Mouse (Mus musculus): Measurements from ENCODE around the gene Trip11. TPM values are rescaled to one million over a fixed set of nuclear protein-coding genes. Genes with fewer than 3 reads are reported as not detected.

Gene Trip11
- total RNA-seq, 2 experiments from 2014 or later = 22.7 to 24.2 TPM

DNA sequence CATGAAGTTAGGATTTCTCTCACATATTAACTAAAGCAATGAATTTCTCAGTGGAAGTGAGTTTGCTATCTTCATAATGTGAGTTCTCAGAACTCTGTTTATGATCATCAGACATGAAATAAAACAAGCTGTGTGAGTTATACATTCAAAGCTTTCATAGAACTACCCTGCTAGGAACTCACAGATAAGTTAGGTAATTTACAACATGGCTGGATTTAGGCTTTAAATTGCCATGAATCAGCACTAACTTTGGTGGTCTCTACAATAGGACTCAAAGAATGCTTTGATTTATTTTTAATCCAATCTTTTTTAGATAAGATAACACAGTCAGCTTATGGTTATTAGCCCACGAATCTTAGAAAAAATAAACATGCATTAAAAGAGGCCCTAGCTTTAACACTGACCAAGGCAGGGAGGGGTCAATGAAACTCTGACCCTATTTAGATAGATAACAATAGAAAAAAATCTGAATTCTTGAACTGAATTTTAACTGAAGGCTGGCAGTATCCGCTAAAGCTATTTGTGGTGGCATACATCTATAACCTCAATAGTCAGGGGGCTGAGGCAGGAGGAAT, 13.3 kb downstream of the Trip11 start:
- intact Hi-C loops (cut with DNase I) = no loop called here
- no peak for DNase-seq

DNA sequence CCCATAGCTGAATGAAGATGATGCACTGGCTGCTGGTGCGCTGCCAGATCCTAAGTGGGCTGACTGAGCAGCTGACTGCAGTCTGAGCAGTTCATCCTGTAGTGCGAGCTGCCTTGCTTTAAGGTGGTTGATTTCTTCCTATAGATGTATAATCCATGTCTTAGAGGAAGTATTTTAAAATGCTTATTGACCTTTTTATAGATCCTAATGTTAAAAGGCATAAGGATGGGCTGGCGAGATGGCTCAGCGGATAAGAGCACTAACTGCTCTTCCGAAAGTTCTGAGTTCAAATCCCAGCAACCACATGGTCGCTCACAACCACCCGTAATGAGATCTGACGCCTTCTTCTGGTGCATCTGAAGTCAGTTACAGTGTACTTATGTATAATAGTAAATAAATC, 14.1 kb downstream of the Trip11 start:
- intact Hi-C loops (cut with DNase I) = no loop called here

DNA sequence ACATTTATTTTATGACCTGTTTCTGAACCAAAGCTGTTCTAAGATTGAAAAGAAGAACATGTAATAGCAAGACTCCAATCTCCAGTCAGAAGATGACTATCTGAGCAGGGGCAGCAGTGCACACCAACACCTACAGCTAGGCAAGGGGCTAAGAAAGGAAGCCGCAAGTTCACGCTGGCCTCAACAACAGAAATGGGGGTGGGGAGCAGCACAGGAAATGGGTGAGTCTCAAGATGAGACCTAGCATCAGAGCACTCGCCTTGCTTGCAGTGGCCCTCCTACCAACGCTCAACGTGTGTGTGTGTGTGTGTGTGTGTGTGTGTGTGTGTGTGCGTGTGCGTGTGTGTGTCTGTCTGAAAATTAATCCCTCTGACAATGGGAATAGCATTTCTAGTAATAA, 16.0 kb downstream of the Trip11 start:
- DNase-seq = no peak

More for the DNA sequence above, 14.1 kb downstream of the Trip11 start:
- DNase-seq = no peak

DNA sequence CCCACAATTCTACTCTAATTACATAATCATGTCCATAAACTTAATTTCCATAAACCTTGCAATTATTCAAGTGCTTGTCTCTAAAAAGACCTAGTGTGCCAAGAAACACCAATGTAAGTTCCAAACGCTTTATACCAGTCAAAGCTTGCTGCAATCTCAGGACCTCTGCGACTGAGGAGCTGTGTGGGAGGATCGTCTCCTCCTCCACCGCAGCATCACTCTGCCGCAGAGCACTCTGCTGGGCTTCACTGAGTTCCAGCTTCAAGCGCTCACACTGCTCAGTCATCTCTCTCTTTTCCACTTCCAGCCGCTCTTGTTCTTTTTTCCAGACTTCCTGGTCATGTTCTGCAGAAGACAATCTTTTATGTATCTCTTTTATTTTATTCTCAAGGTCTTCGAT, 19.8 kb downstream of the Trip11 start:
- intact Hi-C loops (cut with DNase I) = no loop called here
- DNase-seq = no peak

More for the DNA sequence above, 16.0 kb downstream of the Trip11 start:
- intact Hi-C loops (cut with DNase I) = no loop called here

DNA sequence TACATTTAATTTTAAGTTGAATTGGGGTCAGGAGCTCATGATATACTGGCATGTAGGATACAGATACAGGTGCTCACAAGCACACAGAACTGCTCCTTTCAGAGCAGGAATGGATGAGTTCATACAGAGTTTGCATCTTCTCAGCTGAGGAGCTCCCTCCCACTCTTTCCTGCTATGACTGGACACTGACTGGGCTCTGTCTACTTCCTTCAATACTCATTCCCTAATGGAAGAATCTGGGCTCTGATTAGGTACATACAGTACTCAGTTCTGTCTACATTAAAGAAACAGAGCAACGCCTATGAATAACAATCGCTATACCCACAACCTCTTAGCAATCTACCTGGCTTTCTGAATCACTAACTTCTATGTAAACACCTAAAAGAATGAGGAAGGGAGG, 20.2 kb downstream of the Trip11 start:
- no peak for DNase-seq
- intact Hi-C loops (cut with DNase I) = no loop called here

DNA sequence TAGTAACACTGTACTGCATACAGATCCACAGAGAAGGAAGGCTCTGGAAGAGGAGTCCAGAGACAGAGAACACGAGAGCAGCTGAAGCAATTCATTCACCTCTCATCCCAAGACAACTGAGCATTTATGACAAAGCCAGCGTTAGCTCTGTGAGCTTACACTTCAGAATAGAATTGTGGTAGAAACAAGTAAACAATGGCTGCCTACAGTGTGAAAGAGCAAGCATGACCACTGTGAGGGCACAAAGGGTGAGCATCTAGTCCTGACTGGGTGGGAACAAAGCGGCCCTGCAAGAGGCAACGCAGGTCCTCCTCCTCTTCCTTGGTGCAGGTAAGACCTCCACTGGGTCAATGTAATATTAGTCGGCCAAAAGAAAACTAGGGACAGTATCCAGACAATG, 22.0 kb downstream of the Trip11 start:
- no peak for DNase-seq
- intact Hi-C loops (cut with DNase I) = no loop called here

DNA sequence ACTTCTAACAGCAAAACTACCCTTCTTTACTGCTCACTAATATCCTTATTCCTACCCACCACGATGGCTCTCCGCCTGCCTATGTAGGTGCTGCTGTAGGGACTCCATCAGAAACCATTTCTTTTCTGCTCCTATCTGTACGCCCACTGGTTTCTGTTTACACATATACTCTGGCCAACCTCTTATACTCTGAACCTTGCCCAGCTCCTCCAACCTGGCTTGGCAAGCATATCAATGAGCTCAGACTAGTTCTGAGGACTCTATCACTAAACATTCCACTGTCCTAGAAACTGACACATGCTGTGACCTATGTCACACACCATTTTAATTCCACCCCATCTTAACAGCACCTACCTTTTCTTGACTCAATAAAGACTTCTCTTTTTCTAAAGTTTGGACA, 23.7 kb downstream of the Trip11 start:
- DNase-seq = no peak
- intact Hi-C loops (cut with DNase I) = no loop called here

DNA sequence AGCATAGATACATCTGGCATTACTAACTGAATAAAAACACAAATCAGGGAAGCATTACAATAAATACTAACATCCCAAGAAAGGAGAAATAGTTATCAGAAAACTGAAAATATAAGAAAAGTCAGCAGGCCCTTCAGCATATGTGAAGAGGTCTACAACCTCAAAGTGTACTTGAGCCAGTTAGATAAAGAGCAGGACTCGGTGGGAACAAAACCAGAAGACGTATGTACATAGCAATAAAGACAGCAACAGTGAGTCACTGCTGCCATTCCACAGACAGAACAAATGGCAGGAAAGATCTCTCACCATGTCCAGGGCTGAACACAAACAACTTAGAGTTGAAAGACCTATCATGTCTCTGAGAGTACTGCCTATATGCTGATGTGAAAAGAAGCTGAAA, 24.8 kb downstream of the Trip11 start:
- no peak for DNase-seq

DNA sequence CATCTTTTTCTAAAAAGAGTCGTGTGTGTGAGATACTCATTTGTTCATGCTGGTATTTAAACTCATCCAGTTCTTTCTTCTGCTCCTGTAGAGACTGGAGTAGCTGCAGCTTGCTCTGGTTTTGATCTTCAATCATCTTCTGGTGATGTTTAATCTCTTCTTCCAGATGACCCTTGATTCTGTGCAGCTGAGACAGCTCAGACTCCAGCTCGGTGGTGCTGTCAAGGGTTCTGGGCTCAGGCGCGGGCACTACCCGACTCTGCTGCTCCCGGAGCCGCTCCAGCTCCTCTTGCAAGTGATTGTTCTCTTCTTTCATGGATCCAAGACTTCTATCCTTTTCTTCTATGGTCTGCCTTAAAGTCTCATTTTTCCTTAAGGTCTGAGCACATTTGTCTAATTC, 28.1 kb downstream of the Trip11 start:
- intact Hi-C loops (cut with DNase I) = no loop called here
- DNase-seq = no peak

More for the DNA sequence above, 24.8 kb downstream of the Trip11 start:
- intact Hi-C loops (cut with DNase I) = no loop called here

DNA sequence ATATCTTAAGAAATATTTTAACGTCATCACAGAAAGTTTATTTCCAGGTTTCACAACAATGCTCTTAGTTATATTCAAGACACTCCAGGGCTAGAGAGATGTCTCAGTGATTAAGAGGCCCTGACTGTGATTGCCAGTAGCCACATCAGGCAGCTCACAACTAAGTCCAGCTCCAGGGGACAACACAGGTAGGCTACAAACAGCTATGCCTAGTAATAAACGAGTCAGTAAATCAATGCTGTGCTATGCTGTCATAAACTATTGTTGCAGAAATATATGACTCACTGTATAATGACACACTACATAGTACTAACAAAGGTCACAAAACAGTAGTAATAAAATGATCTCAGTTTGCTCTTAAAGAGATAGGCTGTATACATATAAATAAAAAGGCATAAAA, 36.7 kb downstream of the Trip11 start:
- no peak for DNase-seq
- intact Hi-C loops (cut with DNase I) = loop anchor here (10.0 kb wide), 1 partner anchor 752 kb away; no protein-coding TSS in a partner anchor

DNA sequence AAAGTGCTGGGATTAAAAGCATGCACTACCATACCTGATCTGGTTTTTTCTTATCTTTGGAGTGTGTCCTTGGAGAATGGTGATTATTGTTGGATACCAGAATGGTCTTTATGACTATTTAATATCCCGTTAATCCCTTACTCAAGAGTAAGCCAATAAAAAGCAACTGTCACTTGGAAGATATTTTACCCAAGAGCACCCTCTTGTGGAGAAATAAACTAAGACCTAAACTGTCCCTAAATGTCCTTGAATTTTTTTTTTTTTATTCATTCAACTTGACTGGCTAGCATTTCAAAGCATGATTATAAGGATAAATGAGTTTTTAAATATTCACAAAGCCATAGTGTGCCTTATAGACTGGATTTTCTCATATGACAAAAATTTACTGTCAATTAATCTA, 38.0 kb downstream of the Trip11 start:
- intact Hi-C loops (cut with DNase I) = loop anchor here (10.0 kb wide), 1 partner anchor 750 kb away; no protein-coding TSS in a partner anchor

DNA sequence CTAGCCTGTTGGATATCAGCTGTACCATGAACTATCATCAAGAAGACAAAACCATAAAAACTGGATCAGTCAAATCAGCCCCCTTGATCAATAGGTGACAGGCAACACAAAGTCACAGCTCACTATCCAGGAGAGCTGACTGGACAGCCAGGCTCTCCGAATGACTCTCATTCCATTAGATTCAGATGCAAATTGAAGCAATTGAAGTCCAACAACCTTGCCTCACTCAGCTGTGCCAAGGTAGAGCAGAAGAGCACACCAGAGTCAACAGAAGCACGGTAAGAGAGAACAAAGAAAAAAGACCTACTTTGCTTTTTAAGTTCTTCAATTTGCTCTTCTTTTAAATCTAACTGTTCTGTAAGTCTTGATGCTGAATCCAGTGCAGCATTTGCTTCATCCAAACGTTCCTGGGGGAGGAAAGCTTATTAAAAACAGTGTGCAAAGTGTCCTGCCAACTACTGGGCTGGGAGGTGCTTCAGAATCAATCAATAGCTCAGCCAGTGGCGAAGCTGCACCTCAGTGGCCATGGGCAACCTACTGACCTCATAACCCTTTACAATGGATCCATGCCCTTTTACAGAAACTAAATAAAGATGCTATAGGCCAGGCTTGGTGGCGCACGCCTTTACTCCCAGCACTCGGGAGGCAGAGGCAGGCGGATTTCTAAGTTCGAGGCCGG, 50.6 kb downstream of the Trip11 start:
- DNase-seq = no peak
- intact Hi-C loops (cut with DNase I) = no loop called here

More for the DNA sequence above, 38.0 kb downstream of the Trip11 start:
- DNase-seq = no peak

DNA sequence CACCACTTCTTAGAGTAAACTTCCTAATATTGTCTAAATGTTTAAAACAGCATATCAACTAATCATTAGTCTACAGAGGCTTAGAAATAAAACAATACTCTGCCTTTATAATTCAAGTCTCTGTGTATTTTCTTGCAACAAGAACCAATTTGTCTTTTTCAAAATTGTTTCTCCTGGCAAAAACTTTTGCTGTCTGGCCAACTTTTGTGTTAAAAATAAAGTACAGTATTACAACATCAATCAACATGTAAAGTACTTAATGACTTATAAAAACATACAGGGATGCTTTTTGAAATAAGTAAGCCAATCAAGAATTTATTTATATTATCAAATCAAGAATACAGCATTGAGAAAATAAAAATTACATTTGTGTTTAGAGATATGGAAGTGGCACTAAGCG, 52.8 kb downstream of the Trip11 start:
- no peak for DNase-seq
- intact Hi-C loops (cut with DNase I) = no loop called here

DNA sequence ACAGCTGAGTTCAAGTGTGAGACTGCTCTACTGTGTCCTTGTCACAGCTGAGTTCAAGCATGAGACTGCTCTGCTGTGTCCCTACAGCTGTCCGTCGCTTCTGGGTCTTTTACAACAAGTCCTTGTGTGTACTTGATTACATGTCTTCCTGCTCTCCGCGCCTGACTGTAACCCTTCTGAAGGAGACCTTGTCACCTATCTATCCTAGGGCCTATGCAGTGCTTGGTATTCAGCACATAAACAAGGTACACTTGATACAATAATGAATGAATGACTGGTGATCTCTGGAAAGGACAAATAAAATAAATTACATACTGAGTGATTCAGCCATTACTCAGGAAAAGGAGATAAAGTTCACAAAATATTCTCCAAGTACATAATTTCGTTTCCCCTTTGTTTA, 55.1 kb downstream of the Trip11 start:
- no peak for DNase-seq
- intact Hi-C loops (cut with DNase I) = no loop called here

DNA sequence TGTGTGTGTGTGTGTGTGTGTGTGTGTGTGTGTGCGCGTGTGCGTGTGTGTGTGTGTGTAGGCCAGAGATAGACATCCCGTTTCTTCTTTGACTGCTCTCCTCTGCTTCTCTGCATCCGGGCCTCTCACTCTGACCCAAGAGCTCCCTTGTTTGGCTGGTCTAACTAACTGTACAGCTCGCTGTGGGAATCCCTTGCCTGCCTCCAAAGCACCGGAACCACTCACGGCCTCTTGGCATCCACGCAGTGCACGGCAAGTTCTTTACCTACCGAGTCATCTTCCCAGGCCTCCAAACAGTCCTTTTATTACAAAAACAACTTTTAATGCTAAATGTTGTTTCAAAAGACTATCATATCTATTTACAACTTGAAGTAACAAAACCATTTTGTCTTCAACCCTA, 58.7 kb downstream of the Trip11 start:
- intact Hi-C loops (cut with DNase I) = no loop called here
- no peak for DNase-seq

DNA sequence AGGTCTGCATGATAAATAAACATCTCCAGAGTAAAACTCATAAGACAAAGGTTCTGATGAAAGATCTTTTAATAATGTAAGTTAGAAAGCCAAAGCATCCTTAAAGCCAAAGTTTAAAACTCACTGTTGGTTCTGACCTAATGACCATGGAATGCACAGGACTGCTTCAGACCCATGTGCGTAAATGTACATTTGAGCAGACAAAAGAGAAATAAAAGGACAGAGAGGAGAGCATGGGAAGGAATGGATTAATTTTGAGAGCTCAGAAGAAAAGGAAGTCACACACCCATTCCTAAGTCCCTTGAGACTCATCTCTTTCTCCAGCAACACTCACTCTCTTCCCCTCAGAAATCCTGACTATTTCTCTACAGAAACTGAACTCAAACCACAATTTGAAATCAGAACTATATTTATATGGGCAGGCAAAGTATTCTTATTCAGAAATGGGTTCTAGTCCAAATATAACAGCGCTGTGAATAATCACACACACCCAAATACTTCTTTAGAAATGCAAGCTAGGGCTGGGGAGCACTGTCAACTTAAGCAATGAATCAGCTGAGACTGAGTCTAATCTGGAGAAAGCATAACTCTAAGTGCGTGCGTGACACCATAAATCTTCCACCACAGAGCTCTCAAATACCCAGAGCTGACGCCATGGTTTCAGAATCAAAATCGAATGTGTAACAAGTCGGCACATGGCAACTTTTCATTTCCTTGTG, 61.1 kb downstream of the Trip11 start:
- DNase-seq = no peak
- intact Hi-C loops (cut with DNase I) = no loop called here

DNA sequence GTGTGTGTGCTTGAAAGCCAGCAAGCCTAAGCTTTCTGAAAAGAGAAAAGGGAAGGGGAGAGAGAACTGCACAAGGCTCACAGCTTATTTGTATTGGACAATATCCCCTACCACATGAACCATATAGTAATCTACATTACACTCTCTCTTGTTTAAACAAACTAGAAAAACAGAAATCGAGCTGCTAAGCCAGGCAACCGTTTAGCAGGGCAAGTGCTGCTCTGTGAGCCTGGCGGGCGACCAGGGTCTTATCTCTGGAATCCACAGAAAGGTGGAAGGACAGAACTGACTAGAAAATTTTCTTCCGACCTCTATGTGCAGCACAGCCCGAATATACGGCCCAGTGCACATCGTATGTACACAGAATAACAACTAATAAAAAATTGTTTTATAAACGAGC, 61.8 kb downstream of the Trip11 start:
- DNase-seq = no peak

DNA sequence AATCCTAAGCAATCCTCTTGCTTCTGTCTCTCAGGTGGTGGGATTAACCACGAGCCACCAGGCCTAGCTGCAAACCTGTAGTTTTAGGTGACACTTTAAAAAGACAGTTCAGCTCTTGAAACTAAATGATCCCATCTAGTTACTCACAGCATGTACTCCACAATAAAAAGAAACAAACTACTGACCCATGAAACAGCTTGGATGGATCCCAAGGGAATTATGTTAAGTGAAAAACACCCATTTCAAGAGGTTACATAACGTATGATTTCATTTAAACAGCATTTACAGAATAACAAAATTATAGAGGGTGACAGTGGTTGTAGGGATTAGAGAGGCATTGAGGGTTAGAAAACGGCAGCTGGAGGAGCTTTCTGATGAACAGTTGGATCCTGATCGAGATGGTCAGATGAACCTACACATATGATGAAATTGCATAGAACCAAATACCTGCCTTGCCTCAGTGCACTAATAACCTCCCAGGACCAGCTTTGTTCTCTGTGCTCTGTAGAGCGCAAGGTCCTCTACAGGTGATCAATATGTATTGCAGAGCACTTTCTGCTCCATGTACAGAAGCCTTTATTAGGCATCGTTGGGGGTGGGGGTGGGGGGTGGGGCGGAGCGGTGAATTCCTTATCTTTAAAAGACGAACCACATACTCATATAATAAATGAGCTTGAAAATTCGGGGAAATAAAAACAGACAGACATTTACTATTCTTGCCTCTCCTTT, 76.4 kb downstream of the Trip11 start:
- intact Hi-C loops (cut with DNase I) = no loop called here
- DNase-seq = no peak

More for the DNA sequence above, 61.8 kb downstream of the Trip11 start:
- intact Hi-C loops (cut with DNase I) = no loop called here

DNA sequence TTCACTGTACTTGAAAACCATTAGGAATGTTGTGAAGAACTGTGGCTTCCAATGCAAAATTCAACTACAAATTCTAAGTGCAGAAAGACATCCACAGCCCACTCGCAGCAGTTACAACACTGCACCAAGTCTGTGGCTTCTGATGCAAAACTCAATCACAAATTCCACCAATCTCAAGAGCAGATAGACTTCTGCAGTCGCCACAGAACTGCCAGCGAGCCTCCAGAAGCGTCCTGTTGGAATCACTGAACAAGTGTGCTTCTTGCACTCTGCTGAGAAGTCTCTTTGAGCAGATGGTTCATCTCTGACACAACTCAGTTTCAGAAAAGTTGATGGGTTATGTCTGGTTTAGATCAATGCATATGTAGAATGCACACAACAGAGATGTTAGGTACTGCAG, 78.4 kb downstream of the Trip11 start:
- no peak for DNase-seq
- intact Hi-C loops (cut with DNase I) = no loop called here

DNA sequence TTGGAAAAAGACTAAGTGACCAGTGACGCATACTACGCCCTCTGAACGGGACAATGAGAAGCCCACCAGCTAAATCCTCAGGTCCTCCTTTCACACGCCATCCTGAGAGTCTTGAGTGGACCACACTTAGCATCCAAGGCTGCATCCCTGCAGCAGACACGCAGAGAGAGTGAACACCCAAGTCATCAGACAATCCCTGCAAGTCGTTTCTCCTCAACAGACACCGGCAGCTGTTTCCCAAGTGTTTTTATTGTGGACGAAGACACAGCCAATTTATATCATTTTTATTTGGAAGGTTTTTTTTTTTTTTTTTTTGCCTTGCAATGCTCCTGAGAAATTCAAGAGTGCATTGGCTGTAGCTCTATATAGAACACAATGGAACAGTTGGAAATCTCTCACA, 79.3 kb downstream of the Trip11 start:
- intact Hi-C loops (cut with DNase I) = no loop called here

DNA sequence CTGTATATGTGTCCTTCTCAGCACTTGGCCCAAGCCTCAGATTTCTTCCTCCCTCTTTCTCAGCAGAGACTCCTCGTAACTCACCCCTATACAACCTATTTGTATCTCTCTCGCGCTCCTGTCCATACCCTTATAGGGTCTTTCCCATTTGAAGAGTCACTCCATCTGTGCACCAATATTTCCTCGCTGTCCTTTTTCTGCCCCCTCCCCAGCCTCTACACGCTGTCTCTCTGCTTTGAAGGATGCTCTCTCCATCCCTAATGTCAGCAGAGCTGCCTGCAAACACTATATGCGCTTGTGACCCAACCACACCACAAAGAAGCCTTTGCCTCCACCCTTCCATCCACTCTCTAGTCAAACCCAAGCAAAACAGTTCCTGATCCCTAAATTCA, 80.0 kb downstream of the Trip11 start:
- intact Hi-C loops (cut with DNase I) = no loop called here
- DNase-seq = no peak

More for the DNA sequence above, 79.3 kb downstream of the Trip11 start:
- DNase-seq = no peak

All from gastrocnemius, postnatal 36 days (tissue).